Mouse (Mus musculus) thymus, postnatal 0 days (tissue): ENCODE measurements around the gene Ddit4. TPM values are rescaled to one million over a fixed set of nuclear protein-coding genes. Genes with fewer than 3 reads are reported as not detected.

Source experiments
- DNase-seq: peaks from one replicate; pipeline ENCODE4 v3.0.0-alpha.2; 2015; ENCODE audit warnings: low spot score
- polyA plus RNA-seq: library from polyadenylated mRNA; unstranded; fragments of >200 nt; fragmentation: Nextera tagmentation; extraction: Ambion mirVana; gene quantifications from 2 replicates; pipeline ENCODE4 v1.2.1, GENCODE M21; 2015

Ddit4 gene
- polyA plus RNA-seq, 1 experiment from 2014 or later, result 54.7 TPM

DNA sequence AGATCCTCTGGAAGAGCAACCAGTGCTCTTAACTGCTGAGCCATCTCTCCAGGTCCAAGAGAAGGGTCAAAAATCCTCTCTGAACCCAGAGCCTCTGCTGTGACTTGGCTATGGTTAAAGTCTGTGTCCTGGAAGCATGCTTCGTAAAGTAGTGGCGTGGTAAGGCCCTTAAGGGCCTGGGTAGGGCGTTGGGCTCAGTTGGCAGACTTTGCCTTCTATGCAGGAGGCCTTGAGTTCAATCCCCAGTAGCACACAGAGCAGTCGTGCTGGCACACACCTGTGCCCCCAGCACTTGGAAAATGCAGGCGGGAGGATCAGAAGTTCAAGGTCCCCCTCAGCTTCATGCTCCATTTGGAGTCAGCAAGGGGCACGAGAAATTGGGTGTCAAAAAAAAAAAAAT is 21.4 kb upstream of the Ddit4 start:
- DNase-seq, result no peak

GRCm38 (mm10) chr10:59972534-59972933 is 20.9 kb upstream of the Ddit4 start:
- no peak for DNase-seq

DNA sequence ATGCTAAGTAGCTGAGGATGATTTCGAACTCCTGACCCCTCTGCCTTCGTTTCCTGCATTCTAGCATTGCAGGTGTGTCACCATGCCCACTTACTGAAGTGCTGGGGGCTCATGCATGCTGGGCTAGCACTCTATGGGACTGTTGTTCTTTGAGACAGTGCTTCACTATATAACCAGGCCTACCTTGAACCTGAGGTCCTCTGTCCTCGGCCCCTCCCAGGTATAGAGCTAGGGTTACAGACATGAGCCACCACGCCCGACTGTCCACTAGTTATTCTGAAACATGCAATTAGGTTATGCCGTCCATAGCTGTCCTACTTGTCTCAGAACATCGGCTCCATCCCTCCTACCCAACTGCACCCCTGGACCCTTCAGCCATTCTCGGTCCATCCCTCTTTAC is 20.2 kb upstream of the Ddit4 start:
- DNase-seq, result no peak

- no peak for DNase-seq
These were observed 18.9 kb upstream of the Ddit4 start for GRCm38 (mm10) chr10:59970450-59971062.

- DNase-seq, result peak; percentile 85
These were observed 18.3 kb upstream of the Ddit4 start for GRCm38 (mm10) chr10:59969821-59970449.

- peak; percentile 1 for DNase-seq
These were observed 15.8 kb upstream of the Ddit4 start for GRCm38 (mm10) chr10:59967309-59967942.

DNA sequence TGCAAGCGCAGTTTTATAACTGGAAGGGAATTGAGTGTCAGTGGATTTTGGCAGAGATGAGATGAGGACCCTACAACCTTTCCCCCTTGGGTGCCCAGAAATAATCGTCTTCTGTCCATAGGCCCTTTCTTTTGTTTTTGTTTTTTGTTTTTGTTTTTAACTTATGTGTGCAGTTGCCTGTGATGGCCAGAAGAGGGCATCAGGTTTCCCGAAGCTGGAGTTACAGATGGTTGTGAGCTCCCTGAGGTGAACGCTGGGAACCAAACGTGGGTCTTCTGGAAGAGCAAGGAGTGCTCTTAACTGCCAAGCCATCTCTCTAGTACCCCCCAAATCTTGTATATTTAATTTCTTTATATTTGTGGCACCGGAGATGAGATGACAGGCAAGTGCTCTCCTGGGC is 15.1 kb upstream of the Ddit4 start:
- no peak for DNase-seq

GRCm38 (mm10) chr10:59965788-59966187 is 14.2 kb upstream of the Ddit4 start:
- no peak for DNase-seq

DNA sequence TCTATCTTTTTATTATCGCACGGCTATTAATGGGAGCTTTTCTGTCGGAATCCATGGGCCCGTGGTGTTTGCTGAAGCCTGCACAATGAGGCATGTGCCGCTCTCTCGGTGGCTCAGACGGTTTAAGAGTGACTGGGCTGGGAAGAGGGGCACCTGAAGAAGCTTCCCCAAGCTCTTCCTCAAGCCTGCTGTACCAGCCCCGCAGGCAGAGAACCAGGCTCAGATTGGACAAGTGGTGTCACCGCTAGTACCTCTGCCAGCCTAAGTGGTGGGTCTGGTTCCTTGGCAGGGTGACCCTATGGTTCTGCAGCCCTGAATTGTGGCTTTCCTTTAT is 13.7 kb upstream of the Ddit4 start:
- DNase-seq, result peak; percentile 2

DNA sequence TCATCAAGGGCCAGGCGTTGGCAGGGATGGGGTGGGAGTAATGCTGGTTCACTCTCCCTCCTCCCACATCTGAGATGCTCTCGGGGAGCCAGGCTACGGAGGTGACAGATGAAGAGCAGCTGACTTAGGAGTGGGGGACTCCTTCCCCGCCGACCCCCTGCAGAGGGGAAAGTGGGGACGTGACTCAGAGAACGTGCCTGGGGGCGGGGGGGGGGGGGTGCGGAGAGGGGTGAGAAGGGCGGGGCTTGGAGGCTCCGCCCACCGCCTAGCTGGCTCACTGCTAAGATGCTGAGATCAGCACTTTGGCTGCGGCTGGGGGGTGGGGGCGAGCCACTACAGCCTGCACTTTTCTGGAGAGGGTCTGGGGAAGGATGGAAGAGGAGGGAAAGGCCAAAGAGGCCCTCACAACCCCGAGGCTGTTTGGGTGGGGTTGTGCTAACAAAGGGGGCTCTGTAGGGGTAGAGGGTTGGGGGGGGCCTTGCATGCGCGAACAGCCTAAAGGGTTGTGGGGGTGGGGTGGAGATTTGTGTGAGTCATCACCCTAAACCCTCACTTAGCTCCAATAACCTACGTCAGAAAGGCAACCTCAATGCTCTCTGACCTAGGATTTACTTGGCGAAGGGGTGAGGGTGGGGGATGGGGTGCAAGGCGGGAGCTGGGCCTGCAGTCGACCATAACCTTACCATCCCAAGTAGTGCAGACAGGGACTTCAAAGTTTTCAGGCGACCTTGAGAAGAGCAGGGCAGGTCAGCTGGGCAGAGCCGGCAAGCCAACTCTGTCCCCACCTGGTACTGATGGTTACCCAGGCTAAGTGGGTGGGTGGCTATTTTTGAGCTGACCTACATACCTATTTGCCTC is 13.1 kb upstream of the Ddit4 start:
- peak; percentile 85 for DNase-seq

DNA sequence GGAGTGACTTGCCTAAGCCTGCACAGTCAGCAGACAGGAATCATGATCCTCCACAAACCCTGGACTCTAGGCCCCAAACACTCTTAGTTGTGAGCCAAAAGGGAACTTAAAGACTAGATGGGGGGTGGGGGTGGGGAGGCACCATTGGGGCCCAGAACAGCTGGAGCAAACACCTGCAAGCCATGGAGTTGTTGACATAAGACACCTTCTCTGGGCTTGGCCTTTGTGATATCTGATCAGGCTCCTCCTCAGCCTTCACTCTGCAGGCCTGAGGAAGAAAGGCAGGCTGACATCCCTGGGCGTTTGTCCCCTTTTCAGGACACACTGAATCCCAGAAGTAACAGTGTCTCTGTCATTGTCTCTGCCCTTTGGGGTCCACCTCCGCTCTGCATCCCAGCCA is 12.0 kb upstream of the Ddit4 start:
- peak; percentile 88 for DNase-seq

DNA sequence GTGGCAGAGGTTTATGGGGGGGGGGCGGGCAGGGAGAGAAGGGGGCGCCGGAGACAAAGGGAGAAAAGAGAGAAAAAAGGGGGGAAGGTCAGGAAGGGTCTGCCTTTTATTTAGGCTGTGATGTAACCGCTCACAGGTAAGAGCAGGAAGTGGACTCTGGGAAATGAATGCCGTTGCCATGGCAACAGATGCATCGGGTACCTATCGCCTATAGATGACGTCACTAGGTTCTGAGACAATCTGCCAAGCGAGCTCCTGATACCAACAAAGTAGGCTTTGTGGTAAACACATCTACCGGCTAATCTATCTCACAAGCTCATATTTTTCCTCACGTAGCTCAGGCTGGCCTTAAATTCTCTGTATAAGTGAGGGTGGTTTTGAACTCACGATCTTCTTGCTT is 7.9 kb upstream of the Ddit4 start:
- DNase-seq, result no peak

DNA sequence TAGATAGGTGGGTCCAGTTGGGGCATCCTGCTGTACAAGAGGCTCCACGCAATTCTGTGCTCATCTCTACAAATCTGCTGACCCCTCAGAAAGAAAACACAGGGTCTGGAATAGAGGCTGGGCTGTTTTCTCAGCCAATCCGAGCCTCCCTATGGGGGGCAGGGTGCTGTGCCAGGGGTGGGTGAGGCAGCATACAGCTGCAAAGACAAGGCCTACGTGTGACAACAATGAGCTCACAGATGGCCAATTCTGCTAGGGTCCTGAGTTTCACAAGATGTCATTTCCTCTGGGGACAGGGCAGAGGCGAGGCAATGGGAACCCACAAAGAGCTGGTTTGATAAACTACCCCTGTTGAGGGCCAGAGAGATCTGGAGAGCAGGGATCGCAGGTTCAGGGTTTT is 6.8 kb upstream of the Ddit4 start:
- peak; percentile 60 for DNase-seq

DNA sequence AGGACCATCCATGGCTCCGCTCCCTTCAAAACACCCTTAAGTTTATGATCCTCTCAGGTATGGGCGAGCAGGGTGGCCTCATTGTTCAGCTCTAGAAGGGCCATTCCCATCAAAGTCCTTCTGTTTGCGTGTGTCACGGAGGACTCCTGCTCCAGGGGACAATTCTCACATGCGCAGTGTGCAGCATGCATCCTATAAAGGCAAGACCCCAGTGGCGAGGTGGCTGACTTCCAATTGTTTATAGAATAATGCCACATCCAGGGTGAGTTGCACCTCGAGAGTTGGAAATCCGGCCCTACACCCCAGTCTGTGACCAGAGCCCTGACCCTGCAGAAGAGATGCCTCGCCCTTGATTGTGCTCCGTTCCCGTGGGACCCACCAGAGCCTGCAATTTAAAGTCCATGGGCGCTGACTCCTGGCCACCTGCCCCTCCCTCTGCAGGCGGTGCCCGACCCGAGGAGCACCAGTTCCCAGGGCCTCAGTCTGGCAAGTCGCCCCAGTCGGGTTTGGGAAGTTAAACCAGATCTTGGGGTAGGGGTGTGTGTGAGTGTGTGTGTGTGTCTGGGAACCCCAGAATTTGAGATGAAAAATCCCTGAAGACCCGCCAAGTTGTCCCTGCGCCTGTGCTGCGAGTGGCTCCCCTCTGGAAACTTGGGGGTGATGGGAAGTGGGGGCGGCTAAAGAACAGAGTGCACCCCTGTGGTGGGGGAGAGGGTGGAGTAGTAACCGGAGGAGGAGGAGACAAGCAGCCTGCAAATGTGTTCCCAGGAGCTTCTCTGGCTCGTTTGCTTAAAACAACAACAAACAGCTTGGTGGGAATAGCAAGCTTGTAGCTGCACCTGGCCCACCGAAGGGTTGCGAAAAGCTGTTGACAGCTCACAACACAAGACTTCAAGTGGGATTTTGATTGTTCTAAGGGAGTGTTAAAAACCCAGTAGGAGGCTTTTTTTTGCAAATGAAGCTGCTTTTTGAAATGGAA is 5.8 kb upstream of the Ddit4 start:
- DNase-seq, result peak; percentile 59

- no peak for DNase-seq
These were observed 5.0 kb upstream of the Ddit4 start for GRCm38 (mm10) chr10:59956681-59957080.

- peak; percentile 71 for DNase-seq
These were observed 2.0 kb upstream of the Ddit4 start for GRCm38 (mm10) chr10:59953564-59954039.

- DNase-seq, result no peak
These were observed 1.3 kb upstream of the Ddit4 start for GRCm38 (mm10) chr10:59952781-59953563.

GRCm38 (mm10) chr10:59952152-59952780 is 632 bp upstream of the Ddit4 start:
- peak; percentile 61 for DNase-seq

GRCm38 (mm10) chr10:59950716-59951191 is 880 bp downstream of the Ddit4 start:
- peak; percentile 93 for DNase-seq
